ENCODE assay signal across 17 mouse cellular contexts in genomic region chr4:124768963-124769591, GRCm38 (mm10). TPM values are rescaled to one million over a fixed set of nuclear protein-coding genes. Genes with fewer than 3 reads are reported as not detected.
DNase-seq lines count a peak whose midpoint lies in the region; ATAC-seq and TF ChIP-seq lines count a peak whose summit lies in the region.
"Had no signal": no experiment of that assay in that cellular context is flagged by ENCODE, and none has a peak within 500 bp of the region (broad histone marks: within the 10 kb centered on the region; RNA-seq: fewer than 3 reads in every experiment).

No protein-coding gene starts in this region.

- 18% methylated on average over 13 of the region's 13 CpGs for WGBS in liver, embryonic 14.5 days (ENCODE audit: insufficient replicate concordance)
- WGBS in neural tube, embryonic 15.5 days, result 83% methylated on average over 13 of the region's 13 CpGs

- H3K4me3 ChIP-seq in left cerebral cortex, adult 2 months, result no peak overlapping the region
- H3K4me3 ChIP-seq in liver, embryonic 14.5 days (ENCODE audit: insufficient read depth in 1 of 2, low read depth in 2 of 2, low read length in 2 of 2), result peak overlapping the region in 1 of 2 experiments; percentile 27; a peak in 2 of 4 replicates
- H3K4me3 ChIP-seq in neural tube, embryonic 15.5 days (replicated peaks), result no peak overlapping the region
- H3K4me3 ChIP-seq: embryonic facial prominence, embryonic 13.5 days; forebrain, embryonic 13.5 days; gastrocnemius, adult 2 months; neural tube, embryonic 12.5 days had no signal

- TF ChIP-seq EP300 in liver, embryonic 14.5 days (IDR thresholded peaks at IDR 0.05; ENCODE audit: low read depth), result no peak; the same call in 1 of the 2 replicates

- H3K27ac ChIP-seq in left cerebral cortex, adult 2 months, result peak overlapping the region; percentile 30; the same call in 1 of the 2 replicates
- H3K27ac ChIP-seq in liver, embryonic 14.5 days, result peak overlapping the region; percentile 78
- H3K27ac ChIP-seq in neural tube, embryonic 15.5 days (replicated peaks), result no peak overlapping the region
- H3K27ac ChIP-seq: embryonic facial prominence, embryonic 13.5 days; forebrain, embryonic 13.5 days; gastrocnemius, adult 2 months; neural tube, embryonic 12.5 days had no signal

- peak; percentile 66 for ATAC-seq in CD4-positive, CD25-positive, alpha-beta regulatory T cell, adult 4 months
- ATAC-seq in common myeloid progenitor, adult 5-6 weeks (replicated peaks; ENCODE audit: low read depth, poor library complexity, severe bottlenecking), result peak; percentile 29; the same call in 1 of the 2 replicates
- ATAC-seq in liver, embryonic 14.5 days (ENCODE audit: insufficient read depth), result peak; percentile 71
- no peak for ATAC-seq in neural tube, embryonic 15.5 days (ENCODE audit: low FRiP score)
- ATAC-seq: forebrain, embryonic 13.5 days had no signal

- no peaks in the 10 kb centered on the region for H3K9me3 ChIP-seq in liver, embryonic 14.5 days (ENCODE audit: control insufficient read depth, low read length)
- H3K9me3 ChIP-seq in neural tube, embryonic 15.5 days (replicated peaks), result no peaks in the 10 kb centered on the region
- H3K9me3 ChIP-seq: embryonic facial prominence, embryonic 13.5 days; forebrain, embryonic 13.5 days; neural tube, embryonic 12.5 days had no signal

- no peak for DNase-seq in left cerebral cortex, adult 2 months (ENCODE audit: extremely low spot score in 1 of 2, low spot score in 2 of 2)
- no peak for DNase-seq in left cerebral cortex, postnatal 4 days
- peak in 1 of 3 experiments; percentile 42 for DNase-seq in liver, embryonic 14.5 days (ENCODE audit: low read depth in 3 of 3, low spot score in 3 of 3)
- no peak for DNase-seq in cerebellum, adult 18-20 months
- DNase-seq in retina, embryonic 14.5 days (ENCODE audit: low spot score), result no peak
- DNase-seq: adrenal gland, postnatal 10 days; cerebellum, postnatal 36 days; gastrocnemius, adult 2 months; kidney, postnatal 36 days; lung, postnatal 4 days had no signal

- H3K4me2 ChIP-seq in liver, embryonic 14.5 days (ENCODE audit: low read depth), result peak overlapping the region; percentile 61
- H3K4me2 ChIP-seq in neural tube, embryonic 15.5 days, result no peak overlapping the region
- H3K4me2 ChIP-seq: embryonic facial prominence, embryonic 13.5 days; forebrain, embryonic 13.5 days; neural tube, embryonic 12.5 days had no signal

- H3K4me1 ChIP-seq in liver, embryonic 14.5 days (replicated peaks; ENCODE audit: control insufficient read depth in 2 of 2, insufficient read depth in 2 of 2, low read length in 1 of 2), result peaks cover 55 to 72% of the 10 kb centered on the region in 2 experiments
- no peaks in the 10 kb centered on the region for H3K4me1 ChIP-seq in neural tube, embryonic 15.5 days
- H3K4me1 ChIP-seq: embryonic facial prominence, embryonic 13.5 days; forebrain, embryonic 13.5 days; neural tube, embryonic 12.5 days had no signal

- H3K9ac ChIP-seq in liver, embryonic 14.5 days (replicated peaks), result peak overlapping the region; percentile 48
- no peak overlapping the region for H3K9ac ChIP-seq in neural tube, embryonic 15.5 days (replicated peaks)
- H3K9ac ChIP-seq: embryonic facial prominence, embryonic 13.5 days; forebrain, embryonic 13.5 days; neural tube, embryonic 12.5 days had no signal

- intact Hi-C loops in left cerebral cortex, adult 2 months (cut with DNase I), result no loop called here
- intact Hi-C loops in left cerebral cortex, postnatal 4 days (cut with DNase I), result no loop called here

- H3K27me3 ChIP-seq in liver, embryonic 14.5 days (ENCODE audit: control insufficient read depth, insufficient read depth, low read length), result no peaks in the 10 kb centered on the region
- no peaks in the 10 kb centered on the region for H3K27me3 ChIP-seq in neural tube, embryonic 15.5 days (replicated peaks)
- H3K27me3 ChIP-seq: CH12.LX; embryonic facial prominence, embryonic 13.5 days; forebrain, embryonic 13.5 days; neural tube, embryonic 12.5 days had no signal

- no peak for TF ChIP-seq CTCF in left cerebral cortex, adult 2 months (IDR thresholded peaks at IDR 0.05)
- TF ChIP-seq CTCF in liver, embryonic 14.5 days (IDR thresholded peaks at IDR 0.05; ENCODE audit: low read depth), result no peak

- H3K36me3 ChIP-seq in liver, embryonic 14.5 days (replicated peaks; ENCODE audit: control insufficient read depth, insufficient read depth, low read depth), result no peaks in the 10 kb centered on the region; the same call in 1 of the 2 replicates
- no peaks in the 10 kb centered on the region for H3K36me3 ChIP-seq in neural tube, embryonic 15.5 days
- H3K36me3 ChIP-seq: embryonic facial prominence, embryonic 13.5 days; neural tube, embryonic 12.5 days had no signal

RNA-seq across cellular contexts. Expression of gene Inpp5b, which starts 27.4 kb away (rescaled TPM):
- total RNA-seq in left cerebral cortex, adult 2 months (2021), result 10 to 100 TPM; 46.5 to 48.7 TPM
- 10 to 100 TPM; 30.4 to 33.6 TPM for total RNA-seq in left cerebral cortex, postnatal 4 days (2021)
- 100 to 1,000 TPM in 1 of 2 experiments, 10 to 100 TPM in 1; 88.0 to 146 TPM for polyA plus RNA-seq in CD4-positive, CD25-positive, alpha-beta regulatory T cell, adult 4 months (2017; shearing (Covaris generic))
- 32.2 and 50.2 TPM in 2 replicates for total RNA-seq in common myeloid progenitor, adult 5-6 weeks (2017)
- 36.6 and 40.3 TPM in 2 replicates for polyA plus RNA-seq in liver, embryonic 14.5 days (2012; rRNA removed)
- 36.7 and 40.0 TPM in 2 replicates for polyA plus RNA-seq in liver, embryonic 14.5 days (2014; fragmentation: Nextera tagmentation; extraction: Ambion mirVana)
- 20.6 and 24.9 TPM in 2 replicates for polyA plus RNA-seq in neural tube, embryonic 15.5 days (2015; fragmentation: Nextera tagmentation; extraction: Ambion mirVana)

RNA-seq across cellular contexts. Expression of gene Mtf1, which starts 32.8 kb away (rescaled TPM):
- total RNA-seq in left cerebral cortex, adult 2 months (2021), result 10 to 100 TPM; 26.1 to 28.4 TPM
- 10 to 100 TPM; 25.0 to 27.2 TPM for total RNA-seq in left cerebral cortex, postnatal 4 days (2021)
- 10 to 100 TPM; 16.0 to 16.7 TPM for polyA plus RNA-seq in CD4-positive, CD25-positive, alpha-beta regulatory T cell, adult 4 months (2017; shearing (Covaris generic))
- total RNA-seq in common myeloid progenitor, adult 5-6 weeks (2017), result 26.1 and 35.9 TPM in 2 replicates
- 4.3 and 7.1 TPM in 2 replicates for polyA plus RNA-seq in liver, embryonic 14.5 days (2012; rRNA removed)
- polyA plus RNA-seq in liver, embryonic 14.5 days (2014; fragmentation: Nextera tagmentation; extraction: Ambion mirVana), result 10.9 and 15.2 TPM in 2 replicates
- 9.8 and 10.2 TPM in 2 replicates for polyA plus RNA-seq in neural tube, embryonic 15.5 days (2015; fragmentation: Nextera tagmentation; extraction: Ambion mirVana)

RNA-seq across cellular contexts. Expression of gene Sf3a3, which starts 54.5 kb away (rescaled TPM):
- total RNA-seq in left cerebral cortex, adult 2 months (2021), result 10 to 100 TPM; 33.0 to 35.6 TPM
- total RNA-seq in left cerebral cortex, postnatal 4 days (2021), result 10 to 100 TPM; 45.9 to 47.3 TPM
- 100 to 1,000 TPM; 104 to 108 TPM for polyA plus RNA-seq in CD4-positive, CD25-positive, alpha-beta regulatory T cell, adult 4 months (2017; shearing (Covaris generic))
- 162 and 189 TPM in 2 replicates for total RNA-seq in common myeloid progenitor, adult 5-6 weeks (2017)
- 21.2 and 42.1 TPM in 2 replicates for polyA plus RNA-seq in liver, embryonic 14.5 days (2012; rRNA removed)
- 59.2 and 63.6 TPM in 2 replicates for polyA plus RNA-seq in liver, embryonic 14.5 days (2014; fragmentation: Nextera tagmentation; extraction: Ambion mirVana)
- 88.4 and 105 TPM in 2 replicates for polyA plus RNA-seq in neural tube, embryonic 15.5 days (2015; fragmentation: Nextera tagmentation; extraction: Ambion mirVana)
